Mouse (Mus musculus) embryo, embryonic 11.5 days (tissue): ENCODE measurements around the gene Slc15a1.
A peak's percentile ranks its signal among the peaks of the same experiment; 100 is the strongest.

Source experiments
- DNase-seq: peaks from one replicate; pipeline ENCODE4 v3.0.0-alpha.2; 2012; ENCODE audit warnings: low read depth, low spot score

The Slc15a1 gene

GRCm38 (mm10) chr14:121493712-121494111, 11.3 kb downstream of the Slc15a1 start:
- DNase-seq: no peak

- DNase-seq: no peak
Observed at GRCm38 (mm10) chr14:121492328-121492727, 12.7 kb downstream of the Slc15a1 start.

GRCm38 (mm10) chr14:121485722-121486121, 19.3 kb downstream of the Slc15a1 start:
- no peak for DNase-seq

DNA sequence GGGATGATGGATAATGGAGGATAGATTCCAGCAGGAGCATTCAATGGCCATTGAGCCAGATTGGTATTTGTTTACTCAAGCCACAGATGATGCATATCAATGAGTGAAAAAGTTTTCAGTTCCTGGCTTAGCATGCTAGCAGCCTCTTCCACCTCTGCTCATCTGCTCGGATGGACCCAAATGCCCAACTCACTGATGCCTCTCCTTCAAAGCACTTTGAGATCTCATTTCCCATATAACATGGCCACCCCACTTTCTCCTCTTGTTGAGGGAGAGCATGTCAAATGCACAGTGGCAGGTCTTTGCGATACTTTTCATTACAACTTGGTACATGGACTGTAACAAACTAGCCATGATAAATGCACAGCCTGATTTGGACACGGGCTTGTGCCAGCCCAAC, 20.6 kb downstream of the Slc15a1 start:
- DNase-seq: no peak

GRCm38 (mm10) chr14:121482181-121482580, 22.9 kb downstream of the Slc15a1 start:
- no peak for DNase-seq

GRCm38 (mm10) chr14:121481591-121481990, 23.5 kb downstream of the Slc15a1 start:
- no peak for DNase-seq

DNA sequence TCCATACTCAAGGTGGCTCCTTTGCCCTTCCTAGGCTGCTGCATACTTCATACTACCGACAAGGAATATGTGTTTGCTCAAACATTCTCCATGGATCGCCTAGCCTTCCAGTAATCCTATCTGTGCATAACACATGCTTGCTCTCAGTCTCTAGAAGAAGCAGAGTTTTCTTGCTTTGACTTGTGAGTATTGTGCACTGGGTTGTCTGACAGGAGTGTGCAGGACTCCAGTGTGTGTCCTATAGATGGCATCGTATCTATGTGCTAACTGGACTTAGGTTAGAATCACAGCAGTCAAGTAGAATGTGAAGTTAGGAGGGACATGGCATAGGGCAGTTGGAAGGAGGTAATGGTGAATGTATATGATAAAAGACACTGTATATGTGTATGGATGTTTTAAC, 26.0 kb downstream of the Slc15a1 start:
- DNase-seq: no peak

DNA sequence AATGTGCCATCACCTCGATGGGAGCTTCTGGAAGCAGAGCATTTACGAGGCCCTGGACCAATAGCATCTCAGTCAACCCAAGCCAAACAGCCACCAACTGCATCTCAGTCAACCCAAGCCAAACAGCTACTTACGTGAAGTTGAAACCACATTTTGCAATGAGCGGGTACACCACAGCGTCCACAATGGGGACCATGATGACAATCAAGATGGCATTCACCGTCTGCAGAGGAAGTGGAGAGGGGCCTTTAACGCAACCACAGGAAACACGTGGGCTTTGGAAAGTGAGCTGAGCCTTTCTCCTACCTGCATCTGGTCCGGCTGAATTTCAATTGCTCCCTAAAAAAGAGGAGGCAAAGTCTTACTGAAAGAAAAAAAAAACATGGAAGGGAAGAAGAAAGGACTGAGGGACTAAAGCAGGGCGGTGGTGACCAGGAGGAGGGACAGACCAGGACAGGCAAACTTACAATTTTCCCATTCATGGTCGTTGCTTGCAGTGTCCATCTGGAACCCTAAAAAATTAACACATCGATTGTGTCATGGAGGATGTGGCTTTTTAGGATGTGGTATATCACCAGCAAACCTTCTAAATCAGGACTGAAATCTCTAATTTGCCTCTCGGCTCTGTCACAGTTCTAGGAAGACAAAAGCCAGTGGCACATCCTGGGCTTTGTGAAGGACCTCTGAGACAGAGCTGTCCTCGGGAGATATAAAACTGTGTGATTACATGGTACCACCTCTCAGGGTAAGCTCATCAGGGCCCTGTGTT, 26.9 kb downstream of the Slc15a1 start:
- DNase-seq: no peak

DNA sequence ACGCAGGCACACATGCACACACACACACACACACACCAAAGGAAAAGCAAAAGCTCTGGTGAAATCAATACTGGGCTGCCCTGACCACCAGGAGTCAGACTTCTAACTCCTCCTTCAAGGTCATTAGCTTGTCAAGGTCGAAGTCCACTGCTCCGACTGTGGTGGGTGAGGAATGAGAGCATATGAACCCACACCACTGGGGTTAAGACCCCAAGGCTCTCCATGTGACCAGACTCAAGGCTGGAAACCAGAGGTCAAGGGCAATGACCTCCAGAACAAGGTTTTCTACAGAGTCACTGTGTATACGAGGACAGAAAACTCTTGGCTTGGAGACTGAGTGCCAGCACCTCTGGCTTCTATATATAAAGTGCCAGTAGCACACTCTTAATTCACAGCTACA, 31.2 kb downstream of the Slc15a1 start:
- no peak for DNase-seq

GRCm38 (mm10) chr14:121471545-121472121, 33.4 kb downstream of the Slc15a1 start:
- DNase-seq: no peak

DNA sequence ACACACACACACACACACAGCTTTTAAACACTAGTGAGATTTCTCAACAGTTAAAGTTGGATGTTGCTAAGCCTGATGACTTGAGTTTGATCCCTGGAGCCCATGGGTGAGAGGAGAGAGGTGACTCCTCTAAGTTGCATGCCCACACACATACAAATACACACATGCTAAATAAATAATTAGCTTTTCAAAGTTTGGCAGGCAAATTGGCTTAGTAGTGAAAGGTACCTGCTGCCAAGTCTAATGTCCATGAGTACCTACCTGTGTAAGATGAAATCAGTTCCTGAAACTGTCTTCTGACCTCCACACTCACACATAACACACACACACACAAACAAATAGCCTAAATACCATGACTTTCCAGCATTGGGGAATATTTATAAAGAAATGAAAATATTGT, 35.5 kb downstream of the Slc15a1 start:
- no peak for DNase-seq

DNA sequence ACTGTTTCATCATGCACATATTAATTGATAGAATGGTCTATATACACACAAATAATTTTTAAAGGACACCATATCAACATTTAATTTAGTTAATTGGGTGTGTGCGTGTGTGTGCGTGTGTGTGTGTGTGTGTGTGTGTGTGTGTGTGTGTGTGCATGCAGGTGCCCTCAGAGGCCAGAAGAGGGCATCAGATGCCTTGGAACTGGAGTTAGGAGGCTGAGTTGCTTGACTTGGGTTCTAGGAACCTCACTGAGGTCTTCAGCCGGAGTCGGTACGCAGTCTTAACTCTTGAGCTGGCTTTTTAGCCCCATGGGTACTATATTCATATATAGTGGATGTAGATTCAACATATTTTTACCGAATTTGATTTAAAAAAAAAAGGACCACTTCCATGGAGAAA, 37.4 kb downstream of the Slc15a1 start:
- DNase-seq: no peak

GRCm38 (mm10) chr14:121466501-121466900, 38.6 kb downstream of the Slc15a1 start:
- DNase-seq: no peak

DNA sequence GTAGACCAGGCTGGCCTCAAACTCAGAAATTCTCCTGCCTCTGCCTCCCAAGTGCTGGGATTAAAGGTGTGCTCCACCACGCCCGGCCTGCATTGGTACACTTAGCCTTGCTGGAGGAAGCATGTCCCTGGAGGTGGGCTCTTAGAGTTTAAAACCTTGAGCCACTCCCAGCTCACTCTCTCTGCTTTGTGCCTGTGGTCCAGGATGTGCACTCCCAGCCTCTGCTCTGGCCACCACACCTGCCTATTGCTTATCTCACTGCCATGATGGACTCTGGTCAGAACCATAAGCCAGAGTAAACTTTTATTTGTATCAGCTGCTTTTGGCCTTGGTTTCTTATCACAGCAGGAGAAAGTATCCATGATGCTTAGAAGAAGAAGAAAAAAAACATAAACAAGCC, 40.7 kb downstream of the Slc15a1 start:
- DNase-seq: no peak

GRCm38 (mm10) chr14:121462756-121463155, 42.3 kb downstream of the Slc15a1 start:
- no peak for DNase-seq

DNA sequence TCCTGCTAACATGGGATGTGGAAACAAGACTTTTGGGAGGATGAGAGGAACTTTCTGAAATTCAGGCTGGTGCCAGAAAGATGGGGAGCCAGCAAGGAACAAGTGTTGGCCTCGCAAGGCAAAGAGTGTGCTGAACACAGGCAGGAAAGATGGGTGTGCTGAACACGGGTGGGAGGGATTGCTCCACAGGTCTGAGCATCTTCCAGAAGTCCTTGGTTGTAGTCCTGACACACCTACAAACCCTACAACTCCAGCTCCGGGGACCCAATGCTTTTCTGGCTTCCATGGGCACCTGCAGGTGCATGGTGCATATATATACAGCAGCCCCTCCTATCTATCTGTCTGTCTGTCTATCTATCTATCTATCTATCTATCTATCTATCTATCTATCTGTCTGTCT, 44.1 kb downstream of the Slc15a1 start:
- no peak for DNase-seq

DNA sequence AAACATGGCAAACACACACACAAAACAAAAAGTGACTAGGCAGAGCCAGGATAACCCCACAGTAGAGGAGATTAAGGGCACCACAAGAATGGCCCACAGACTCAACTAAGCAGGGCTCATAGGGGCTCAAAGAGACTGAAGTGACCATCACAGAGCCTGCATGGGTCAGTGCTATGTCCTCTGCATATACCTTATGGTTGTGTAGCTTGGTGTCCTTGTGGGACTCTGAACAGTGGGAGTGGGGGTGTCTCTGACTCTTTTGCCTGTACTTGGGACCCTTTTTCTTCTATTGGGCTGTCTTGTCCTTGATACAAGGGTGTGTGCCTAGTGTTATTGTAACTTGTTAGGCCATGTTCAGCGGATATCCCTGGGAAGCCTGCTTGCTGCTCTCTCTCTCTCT, 46.5 kb downstream of the Slc15a1 start:
- no peak for DNase-seq

DNA sequence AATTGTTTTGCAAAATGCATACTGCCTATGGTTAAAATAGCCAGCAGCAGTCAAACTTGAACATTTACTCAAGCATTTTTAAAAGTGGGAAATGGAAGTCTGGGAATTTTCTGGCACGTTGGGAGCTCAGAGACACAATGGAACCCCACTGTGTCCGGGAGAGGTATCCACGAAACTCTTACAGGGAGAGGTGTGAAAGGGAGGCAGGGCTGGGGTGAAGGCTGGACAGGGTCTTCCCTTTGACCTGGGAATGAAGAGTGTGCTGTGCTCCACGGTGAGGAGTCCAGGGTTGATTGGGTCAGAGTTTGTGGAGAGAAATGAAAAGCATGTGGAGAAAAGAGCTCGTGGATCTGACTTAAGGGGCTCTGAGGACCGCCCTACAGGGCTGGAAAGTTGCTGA, 47.5 kb downstream of the Slc15a1 start:
- DNase-seq: no peak

GRCm38 (mm10) chr14:121456416-121457285, 48.4 kb downstream of the Slc15a1 start:
- no peak for DNase-seq

GRCm38 (mm10) chr14:121455976-121456375, 49.1 kb downstream of the Slc15a1 start:
- no peak for DNase-seq

- peak; percentile 57 for DNase-seq
Observed at GRCm38 (mm10) chr14:121455527-121455926, 49.5 kb downstream of the Slc15a1 start.

GRCm38 (mm10) chr14:121453130-121453529, 51.9 kb downstream of the Slc15a1 start:
- no peak for DNase-seq

GRCm38 (mm10) chr14:121452227-121452626, 52.8 kb downstream of the Slc15a1 start:
- DNase-seq: no peak
